Mouse (Mus musculus) liver, adult (tissue): ENCODE results near the gene Mad2l2.

Source experiments
- GATA4 ChIP-seq: IDR thresholded peaks from 2 replicates; pipeline ENCODE4 v1.6.1; 2014; ENCODE audit warnings: mild to moderate bottlenecking, low read length; ENCODE audit not compliant: insufficient replicate concordance

The Mad2l2 gene

DNA sequence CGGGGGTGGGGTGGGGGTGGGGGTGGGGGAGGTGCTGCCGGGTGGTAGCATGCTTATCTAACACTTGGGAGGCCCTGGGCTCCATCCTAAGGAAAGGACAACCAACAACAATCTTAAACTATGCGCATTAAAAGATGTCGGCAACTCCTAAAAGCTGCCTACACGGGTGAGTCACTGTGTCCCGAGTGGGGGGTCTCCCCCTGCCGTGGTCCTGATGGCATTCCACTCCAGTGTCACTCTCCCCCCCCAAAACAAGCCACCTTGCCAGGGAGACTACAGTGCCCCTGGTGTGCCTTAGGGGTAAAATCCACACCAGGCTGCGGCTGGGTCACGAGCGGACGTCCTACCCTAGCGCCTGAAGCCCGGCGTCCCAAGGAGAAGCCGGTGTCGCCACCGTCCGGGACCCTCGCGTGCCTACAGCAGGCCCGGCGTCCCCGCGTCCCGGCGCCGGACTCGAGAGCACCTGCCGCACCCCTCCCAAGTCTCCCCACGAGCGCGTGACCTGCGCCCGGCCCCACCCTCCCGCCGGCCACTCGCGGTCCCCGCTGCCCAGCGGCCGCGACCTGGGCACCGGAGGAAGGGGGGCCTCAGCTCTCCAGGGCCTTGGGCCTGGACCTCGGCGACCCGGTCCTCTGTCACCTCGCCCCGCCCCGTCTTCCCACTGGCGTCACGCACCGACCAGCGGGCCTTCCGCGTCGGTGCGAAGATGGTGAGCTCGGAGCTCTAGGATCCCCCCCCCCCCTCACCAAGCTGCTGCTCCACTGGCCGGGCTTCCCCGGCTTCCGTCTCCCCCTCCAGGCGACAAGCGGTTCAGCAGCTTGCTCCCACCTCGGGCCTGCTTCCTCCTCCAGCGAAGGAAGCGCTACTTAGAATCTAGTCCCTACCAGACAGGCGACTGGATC, 21.3 kb downstream of the Mad2l2 start, which contains the start of gene Fbxo6:
Gene Fbxo6, minus strand, starts transcription at position 874 of the 902 bp plus-strand sequence.
- TF ChIP-seq GATA4 = peak; percentile 11; the same call in 1 of the 2 replicates

- no peak for TF ChIP-seq GATA4
Measured at GRCm38 (mm10) chr4:148152547-148152946, 22.4 kb downstream of the Mad2l2 start.

GRCm38 (mm10) chr4:148154006-148154405, 23.8 kb downstream of the Mad2l2 start:
- no peak for TF ChIP-seq GATA4

DNA sequence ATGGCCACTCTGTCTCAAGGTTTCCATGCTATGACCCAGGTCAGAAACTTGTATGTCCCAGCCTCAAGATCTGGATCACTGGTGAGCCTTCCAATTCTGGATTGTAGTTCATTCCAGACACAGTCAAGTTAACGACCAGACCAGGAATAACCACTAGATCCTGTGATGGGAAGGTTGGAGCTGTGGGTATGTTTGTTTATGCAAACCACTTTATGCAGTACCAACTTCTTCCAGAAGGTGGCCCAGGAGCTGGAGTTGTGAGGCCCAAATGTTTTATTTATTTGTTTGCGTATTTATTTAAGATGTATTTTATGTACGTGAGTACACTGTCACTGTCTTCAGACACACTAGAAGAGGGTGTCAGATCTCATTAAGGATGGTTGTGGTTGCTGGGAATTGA, 24.8 kb downstream of the Mad2l2 start:
- no peak for TF ChIP-seq GATA4

DNA sequence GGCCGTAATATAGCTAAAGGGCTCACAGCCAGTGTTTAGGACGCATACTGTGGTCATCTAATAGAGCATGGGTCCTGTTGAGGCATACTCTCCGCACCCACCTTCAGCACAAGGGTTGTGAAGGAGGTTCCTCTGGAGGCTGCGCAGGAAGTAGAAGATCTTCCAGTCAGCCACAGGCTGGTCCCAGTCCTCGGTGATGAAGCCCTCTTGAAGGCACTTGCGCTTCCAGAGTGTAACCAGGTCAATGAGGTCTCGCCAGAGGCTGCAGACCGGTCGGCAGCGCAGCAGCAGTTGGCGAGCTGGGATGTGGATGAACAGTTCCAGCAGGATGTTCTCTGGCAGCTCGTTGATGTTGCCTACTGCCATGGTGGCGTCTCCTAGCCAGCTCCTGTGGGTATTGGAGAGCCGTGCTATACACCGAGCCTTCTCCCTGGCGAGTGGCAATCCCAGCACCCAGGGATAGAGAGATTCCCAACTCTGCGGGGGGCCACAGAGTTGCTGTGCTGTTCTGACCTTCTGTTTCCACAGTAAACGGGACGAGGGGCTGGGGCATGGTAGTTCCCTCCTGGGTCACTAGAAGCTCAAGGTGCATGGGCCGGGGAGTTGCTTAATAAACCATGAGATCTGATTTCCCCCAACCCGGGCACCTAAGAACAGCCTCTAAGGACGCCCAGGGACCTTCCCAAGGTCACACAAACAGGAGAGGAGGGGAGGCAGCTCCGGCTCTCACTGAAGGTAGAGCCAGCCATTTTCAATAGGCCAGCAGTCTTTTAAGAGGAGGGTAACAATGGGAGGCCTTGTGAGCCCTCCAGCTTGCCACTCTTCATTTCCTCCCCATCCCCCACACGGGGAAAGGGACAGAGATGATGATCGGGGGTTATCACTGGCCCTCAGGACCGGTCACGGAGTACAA, 28.5 kb downstream of the Mad2l2 start:
- no peak for TF ChIP-seq GATA4

DNA sequence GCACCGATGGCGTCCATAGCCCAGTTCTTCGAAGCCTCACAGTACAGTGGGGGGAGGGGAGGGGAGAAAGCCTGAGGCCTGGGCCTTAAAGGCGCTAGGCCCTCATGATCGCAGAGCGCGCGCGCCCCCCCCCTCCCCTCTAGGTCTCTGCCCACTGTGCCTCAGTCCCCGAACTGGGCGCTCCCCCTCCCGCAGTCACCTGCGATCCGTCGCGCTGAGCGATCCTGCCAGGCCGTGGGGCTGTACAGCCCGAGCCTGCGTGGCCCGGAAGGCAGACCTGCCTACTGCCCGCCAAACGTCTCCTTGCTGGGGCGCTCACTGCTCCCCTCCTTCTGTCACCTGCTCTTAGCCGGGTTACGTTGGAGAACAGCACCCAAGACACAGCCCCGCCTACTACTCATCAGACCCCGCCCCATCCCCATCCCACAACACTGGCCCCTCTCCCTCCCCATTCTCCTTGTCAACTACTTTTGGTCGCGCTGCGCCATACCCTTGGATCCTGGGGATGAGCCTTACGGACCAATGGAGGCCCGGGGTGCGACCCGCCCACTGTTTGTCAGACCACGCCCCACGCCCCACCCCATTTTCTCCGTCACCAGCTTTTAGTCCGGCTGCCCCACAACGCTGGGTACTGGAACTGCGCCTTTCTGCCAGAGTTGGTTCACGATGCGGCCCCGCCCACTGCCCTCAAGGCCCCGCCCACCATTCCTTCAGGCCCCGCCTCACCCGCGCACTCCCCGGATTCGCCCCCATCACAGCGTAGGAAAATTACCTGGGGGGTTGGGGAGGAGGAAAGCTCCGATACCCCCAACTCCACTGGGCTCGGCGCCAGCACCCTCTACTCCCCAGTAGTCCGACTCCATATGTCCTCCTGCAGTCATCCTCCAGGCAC, 29.6 kb downstream of the Mad2l2 start:
- TF ChIP-seq GATA4 = no peak

- TF ChIP-seq GATA4 = no peak
Measured at GRCm38 (mm10) chr4:148160436-148161390, 30.5 kb downstream of the Mad2l2 start, which contains the start of the genes Fbxo44 and Fbxo2. Fbxo44 (minus strand) TSS chr4:148160482. Fbxo2 (plus strand) TSS chr4:148160621.

- no peak for TF ChIP-seq GATA4
Measured at GRCm38 (mm10) chr4:148164002-148164439, 33.8 kb downstream of the Mad2l2 start.

GRCm38 (mm10) chr4:148164461-148164860, 34.3 kb downstream of the Mad2l2 start:
- no peak for TF ChIP-seq GATA4

- TF ChIP-seq GATA4 = no peak
Measured at GRCm38 (mm10) chr4:148165551-148165950, 35.4 kb downstream of the Mad2l2 start.

GRCm38 (mm10) chr4:148166431-148166830, 36.2 kb downstream of the Mad2l2 start:
- TF ChIP-seq GATA4 = no peak

DNA sequence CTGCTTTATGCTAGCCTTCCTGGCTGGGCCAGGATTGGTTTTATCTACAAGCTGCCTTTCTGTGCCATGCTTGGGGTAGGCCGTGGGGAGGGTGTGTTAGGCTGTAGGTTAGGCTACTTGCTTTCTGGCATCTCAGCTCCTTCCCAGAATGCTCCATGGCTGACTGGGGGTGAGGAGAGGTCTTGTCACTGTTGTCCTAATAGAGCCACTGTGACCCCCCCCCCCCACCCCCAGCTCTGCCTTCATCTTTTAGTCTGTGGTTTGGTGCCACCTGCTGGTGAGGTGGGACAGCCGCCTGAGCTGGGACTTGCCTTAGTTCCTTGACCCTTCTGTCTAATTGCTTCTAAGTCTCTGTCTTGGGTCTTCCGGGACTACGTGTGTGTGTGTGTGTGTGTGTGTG, 36.8 kb downstream of the Mad2l2 start:
- TF ChIP-seq GATA4 = no peak

DNA sequence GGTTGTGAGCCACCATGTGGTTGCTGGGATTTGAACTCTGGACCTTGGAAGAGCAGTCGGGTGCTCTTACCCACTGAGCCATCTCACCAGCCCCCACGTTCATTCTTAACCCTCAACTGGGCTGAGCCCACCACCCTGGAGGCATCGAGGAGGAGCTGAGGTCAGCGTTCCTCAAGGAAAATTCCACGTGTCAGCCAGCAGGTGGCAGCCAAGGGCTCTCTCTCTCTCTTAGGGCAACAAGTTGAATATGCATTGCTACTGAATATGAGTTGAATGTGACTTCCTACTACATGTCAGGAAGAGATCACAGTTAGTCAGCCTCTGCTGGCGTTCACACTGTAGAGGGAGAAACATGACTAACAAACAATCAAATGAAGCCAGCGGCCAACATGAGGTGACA, 38.1 kb downstream of the Mad2l2 start:
- no peak for TF ChIP-seq GATA4
